Mouse (Mus musculus): ENCODE measurements around the gene Pid1.
"Not testable (repeated sequence)": the region's sequence is repeated elsewhere in the genome, so short reads cannot be mapped to it uniquely, and the experiment has no call there.

Gene Pid1

DNA sequence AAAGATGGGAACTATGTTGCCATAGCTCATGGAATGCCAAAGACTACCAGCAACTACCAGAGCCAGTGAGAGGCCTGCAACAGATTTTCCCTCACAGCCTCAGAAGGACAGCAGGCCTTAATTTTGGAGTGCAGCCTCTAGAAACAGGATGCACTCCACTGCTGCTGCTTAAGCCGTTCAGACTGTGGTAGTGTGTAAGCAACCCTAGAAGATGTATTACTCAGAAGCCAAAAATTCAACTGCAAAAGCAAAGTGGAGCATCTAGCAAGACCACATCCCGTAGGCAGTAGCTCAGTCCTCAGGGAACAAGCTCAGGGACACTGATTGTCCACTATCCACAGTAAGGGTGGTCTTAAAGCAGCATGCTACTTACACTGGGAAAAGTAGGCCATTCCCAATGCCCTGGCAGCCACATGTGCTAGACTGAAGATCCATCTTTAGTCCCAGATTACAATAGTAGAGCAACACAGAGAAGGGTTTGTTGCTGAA, 92.2 kb downstream of the Pid1 start:
- DNase-seq, result no peak

DNA sequence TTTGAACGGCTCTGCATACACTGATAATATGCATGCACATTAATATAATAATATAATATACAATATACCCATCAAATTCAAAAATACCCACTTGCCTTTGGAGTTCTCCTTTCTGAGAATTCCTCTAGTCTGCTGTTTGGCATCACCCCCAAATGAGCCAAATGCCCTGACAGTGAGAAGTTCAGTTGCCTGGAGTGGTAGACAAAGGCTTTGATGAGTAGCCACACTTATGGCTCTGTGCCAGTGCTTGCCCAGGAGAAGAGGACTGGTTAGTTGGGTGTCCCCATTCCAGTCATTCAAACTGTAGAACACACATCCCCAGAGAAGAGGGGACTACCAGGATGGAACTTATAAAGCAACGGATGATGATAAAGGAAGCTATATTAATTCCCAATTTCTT, 106.3 kb downstream of the Pid1 start:
- DNase-seq, result no peak

GRCm38 (mm10) chr1:84254361-84254760, 109.6 kb downstream of the Pid1 start:
- no peak for DNase-seq

DNA sequence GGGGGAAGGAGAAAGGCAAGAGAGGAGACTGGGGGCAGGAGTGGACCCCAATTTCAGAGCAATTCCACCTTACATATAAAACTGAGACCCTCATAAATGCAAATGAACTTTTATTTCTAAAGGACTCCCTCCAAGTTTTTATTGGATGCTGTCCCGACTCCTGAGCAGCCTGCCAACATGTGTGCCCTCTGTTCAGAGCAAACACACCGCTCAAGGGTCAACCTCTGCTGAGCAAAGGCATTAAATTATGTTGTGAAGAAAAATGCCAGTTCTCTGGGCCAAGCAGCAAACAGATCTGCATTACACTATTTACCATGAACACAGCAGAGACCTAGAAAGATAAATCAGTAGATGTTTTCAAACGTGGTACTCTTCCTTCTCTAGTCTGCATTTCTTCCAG, 110.1 kb downstream of the Pid1 start:
- DNase-seq, result no peak

DNA sequence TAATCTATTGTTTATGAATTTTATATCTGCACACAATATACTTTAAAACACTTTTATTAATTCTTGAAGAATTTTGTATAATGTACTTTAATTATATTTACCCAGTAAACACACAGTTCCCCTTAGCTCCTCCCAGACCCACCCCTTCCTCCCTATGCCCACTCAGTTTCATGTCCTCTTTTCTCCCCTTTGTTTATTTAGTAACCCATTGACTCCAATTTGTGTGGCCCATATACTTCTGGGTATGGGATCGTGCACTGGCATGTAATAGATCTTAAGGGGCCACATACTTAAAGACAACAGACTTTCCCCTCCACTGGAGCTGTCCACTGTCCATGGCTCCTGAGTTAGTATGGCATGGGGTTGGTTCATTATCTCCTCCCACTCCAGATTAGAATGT, 112.8 kb downstream of the Pid1 start:
- no peak for DNase-seq

- no peak for DNase-seq
Measured at GRCm38 (mm10) chr1:84250770-84251169, 113.2 kb downstream of the Pid1 start.

GRCm38 (mm10) chr1:84249772-84250338, 114.1 kb downstream of the Pid1 start:
- no peak for DNase-seq

GRCm38 (mm10) chr1:84247111-84247510, 116.9 kb downstream of the Pid1 start:
- DNase-seq, result no peak

DNA sequence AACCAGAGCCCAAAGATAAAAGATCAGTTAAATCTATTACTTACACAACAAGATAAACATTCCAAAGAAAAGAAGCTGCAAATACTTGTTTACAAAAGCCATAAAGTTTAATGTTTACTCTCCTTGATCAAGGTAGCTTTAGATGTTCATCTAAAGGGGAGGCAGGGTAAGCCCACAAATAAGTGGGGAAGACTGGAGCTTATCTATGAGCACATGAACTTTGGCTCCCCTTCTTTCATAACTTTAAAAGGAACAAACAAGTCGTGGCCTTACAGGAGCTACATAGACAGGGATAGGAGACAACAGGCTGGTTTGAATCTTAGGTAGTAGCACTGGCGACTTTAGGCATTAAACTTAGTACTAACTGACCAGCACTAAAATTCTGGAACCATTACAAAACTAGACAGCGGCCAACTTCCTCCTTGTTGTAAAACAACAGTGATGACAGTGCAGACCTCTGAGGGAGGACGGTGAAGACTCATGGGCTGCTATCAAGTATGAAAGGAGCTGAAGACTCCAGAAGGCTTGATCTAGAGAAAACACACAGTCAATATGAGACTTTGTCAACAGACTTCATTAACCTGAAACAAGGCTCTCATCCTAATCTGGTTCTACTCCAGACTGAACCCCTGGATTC, 122.7 kb downstream of the Pid1 start:
- no peak for DNase-seq

DNA sequence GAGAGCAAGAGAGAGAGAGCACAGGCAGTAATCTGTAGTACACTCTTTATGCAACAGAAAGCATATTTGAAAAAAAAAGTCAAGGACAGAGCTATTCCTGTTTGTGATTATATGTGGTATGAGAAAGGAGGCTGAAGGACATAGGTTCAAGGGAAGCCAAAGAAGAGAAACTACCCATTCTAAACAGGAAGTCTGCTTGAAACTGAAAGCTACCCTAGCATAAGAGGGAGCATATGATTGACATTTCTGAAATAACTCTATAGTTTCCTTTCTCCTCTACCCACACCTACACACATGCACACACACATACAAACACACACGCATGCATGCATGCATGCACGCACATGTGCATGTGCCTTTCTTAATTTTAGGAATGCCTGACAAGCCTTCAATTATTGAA, 123.8 kb downstream of the Pid1 start:
- DNase-seq, result no peak

- no peak for DNase-seq
Measured at GRCm38 (mm10) chr1:84230431-84230830, 133.5 kb downstream of the Pid1 start.

DNA sequence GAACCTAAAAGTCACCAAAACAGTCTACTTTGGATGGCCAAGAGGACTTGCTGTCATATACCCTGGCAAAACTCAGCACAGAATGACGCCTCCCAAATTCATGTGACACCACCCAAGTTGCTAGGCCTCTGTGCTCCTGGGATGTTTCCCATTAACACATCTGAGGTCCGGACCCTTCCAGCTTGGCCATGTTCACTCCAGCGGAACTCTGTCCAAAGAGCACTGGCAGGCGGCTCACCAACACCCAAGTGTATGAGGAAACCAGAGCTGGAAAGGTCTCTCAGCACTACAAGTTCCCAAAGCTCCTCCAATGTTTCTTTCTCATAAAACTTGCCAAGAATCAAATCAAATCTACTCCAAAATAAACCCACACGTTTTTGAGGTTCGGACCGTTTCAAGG, 138.4 kb downstream of the Pid1 start:
- no peak for DNase-seq

GRCm38 (mm10) chr1:84222051-84222450, 141.9 kb downstream of the Pid1 start:
- no peak for DNase-seq

DNA sequence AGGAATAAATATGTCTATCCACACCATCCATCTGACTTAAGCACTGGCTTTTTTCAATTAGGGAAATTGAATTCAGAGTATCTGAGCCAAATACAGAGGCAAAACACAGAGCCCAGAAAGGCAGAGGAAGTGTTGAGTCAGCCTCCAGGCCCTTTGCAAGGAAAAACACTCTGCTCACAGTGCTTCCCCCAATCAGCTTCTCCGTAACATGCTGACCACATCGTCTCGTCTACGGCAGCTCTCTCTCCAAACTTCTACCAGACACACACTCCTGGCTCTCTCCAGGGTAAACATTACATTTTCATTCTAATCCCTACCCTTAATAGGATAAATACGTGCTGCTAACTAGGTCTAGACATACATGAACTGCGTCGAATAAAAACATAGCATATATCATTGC, 145.4 kb downstream of the Pid1 start:
- DNase-seq, result no peak

GRCm38 (mm10) chr1:84217777-84218176, 146.2 kb downstream of the Pid1 start:
- DNase-seq, result no peak

- no peak for DNase-seq
Measured at GRCm38 (mm10) chr1:84211507-84211906, 152.5 kb downstream of the Pid1 start.

GRCm38 (mm10) chr1:84205746-84206145, 158.2 kb downstream of the Pid1 start:
- not testable (repeated sequence) for DNase-seq

GRCm38 (mm10) chr1:84203494-84203893, 160.5 kb downstream of the Pid1 start:
- no peak for DNase-seq

DNA sequence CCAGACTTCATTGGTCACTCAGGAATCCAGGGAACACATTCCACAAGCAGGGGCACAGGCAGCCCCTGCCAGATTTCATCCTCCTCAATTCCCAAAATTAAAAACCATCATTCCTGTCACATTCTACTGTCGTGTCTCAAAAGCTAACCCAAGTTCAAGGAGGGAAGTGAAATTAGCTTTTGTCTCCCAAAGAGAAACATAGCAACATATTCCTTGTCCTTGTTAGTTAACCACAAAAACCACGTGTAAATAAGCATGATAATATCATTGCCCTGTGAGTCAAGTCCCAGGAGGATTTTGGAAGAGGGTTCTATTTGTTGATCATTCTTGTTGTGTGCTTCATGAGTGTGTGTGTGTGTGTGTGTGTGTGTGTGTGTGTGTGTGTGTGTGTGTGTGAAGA, 164.1 kb downstream of the Pid1 start:
- no peak for DNase-seq

- no peak for DNase-seq
Measured at GRCm38 (mm10) chr1:84198887-84199286, 165.1 kb downstream of the Pid1 start.

DNA sequence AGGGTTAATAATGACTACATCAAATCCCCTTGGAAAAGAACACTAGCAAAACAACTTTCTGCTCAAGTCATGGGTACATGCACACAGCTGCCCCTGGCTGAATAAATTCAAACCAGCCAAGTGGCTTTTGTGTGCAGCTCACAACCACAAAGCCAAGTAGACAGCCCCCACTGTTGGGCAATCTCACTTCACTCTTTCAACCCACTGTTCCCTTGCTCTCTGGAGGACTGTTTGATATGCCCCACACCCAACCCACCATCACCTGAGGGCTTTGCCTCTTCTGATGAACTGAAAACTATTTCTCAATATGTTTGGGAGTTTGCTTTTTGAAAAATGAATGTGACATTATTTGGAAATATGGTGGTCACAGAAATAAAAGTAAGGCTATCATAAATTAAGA, 171.8 kb downstream of the Pid1 start:
- DNase-seq, result no peak

DNA sequence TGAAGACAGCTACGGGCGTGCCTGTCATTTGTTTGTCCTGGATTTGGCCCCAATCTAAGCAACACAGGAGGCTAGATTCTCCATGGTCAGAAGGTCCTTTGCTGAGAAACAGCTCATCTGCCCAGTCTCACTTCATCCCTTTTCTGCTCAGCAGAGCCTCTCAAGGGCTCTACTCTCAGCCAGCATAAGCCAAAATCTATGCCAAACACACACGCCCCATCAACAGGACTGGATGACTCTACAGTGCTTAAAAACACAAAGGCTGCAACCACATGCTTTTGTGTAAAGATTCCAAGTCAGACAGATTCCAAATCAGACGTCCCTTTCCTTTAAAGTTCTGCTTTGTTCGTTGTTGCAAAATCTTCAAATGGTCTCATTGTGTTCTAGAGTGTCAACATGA, 174.5 kb downstream of the Pid1 start:
- no peak for DNase-seq

- no peak for DNase-seq
Measured at GRCm38 (mm10) chr1:84186756-84187437, 177.1 kb downstream of the Pid1 start.

DNA sequence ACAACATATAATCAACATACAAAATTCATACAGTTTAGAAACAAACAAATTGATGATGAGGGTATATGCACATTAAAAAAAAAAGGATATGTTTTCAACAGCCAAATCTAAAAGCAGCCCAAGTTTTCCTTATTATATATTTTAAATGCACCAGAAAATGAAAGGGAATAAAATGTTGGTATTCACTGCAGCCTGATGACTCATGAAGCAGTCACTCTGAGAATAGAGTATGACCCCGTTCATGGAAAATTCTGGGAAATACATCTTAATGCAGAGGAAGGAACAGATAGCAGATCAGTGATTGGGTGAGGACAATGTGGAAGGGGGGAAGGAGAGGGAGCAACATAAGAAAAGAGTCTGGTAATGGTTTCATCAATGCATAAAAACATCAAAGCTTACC, 186.3 kb downstream of the Pid1 start:
- no peak for DNase-seq

Measured in thymus, postnatal 36 days (tissue).